Mouse (Mus musculus): ENCODE data around the gene 4930435E12Rik. TPM values are rescaled to one million over a fixed set of nuclear protein-coding genes. Genes with fewer than 3 reads are reported as not detected.

4930435E12Rik gene
- polyA plus RNA-seq, 1 experiment from 2014 or later = not detected

DNA sequence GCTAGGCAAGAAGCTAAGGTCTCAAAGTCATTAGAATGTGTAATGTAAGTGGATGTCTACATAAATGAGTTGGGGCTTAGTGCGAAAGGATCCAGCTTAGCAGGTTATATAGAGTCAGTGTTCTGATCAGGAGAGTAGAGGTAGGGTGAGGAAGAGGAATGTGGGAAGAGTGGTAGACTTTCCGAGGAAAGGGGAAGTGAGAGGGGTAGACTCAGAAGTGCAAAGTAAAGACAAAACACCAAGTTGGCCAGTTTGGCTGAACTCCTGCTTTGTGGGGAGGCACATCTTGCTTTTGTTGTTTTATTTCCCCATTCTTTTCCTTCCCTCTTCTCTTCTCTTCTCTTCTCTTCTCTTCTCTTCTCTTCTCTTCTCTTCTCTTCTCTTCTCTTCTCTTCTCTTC, 39.5 kb downstream of the 4930435E12Rik start:
- Histone ChIP-seq H3K4me3 (no peak overlapping the region), H3K36me3 (no peaks in the 10 kb centered on the region), H3K4me1 (replicated peaks) (no peaks in the 10 kb centered on the region), H3K9ac (no peak overlapping the region), H3K4me2 (no peak overlapping the region), H3K27ac (replicated peaks) (no peak overlapping the region), H3K9me3 (no peaks in the 10 kb centered on the region), H3K27me3 (no peaks in the 10 kb centered on the region)
- WGBS = 83% methylated on average over 2 of the region's 2 CpGs
- ATAC-seq (ENCODE audit: low read depth) = no peak

DNA sequence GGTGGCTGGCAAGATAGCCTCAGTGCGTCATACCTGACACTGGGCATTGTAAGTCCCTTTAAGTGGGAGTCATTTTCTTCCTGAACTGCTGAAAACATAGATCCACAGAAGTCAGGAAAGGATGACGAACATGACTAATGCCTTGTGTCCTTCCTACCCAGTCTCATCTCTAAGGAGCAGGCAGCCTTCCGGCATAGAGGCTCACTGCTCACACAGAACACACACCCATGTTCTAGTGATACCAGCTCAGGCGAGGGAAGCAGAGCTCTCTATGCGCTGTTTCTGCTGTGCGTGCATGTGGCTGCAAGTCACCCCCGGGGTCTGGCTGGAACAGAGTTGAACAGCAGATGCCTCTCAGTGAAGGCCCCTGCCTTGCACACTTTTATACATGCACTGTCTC, 43.2 kb downstream of the 4930435E12Rik start:
- H3K9ac ChIP-seq = no peak overlapping the region
- H3K27ac ChIP-seq (replicated peaks) = no peak overlapping the region
- H3K4me2 ChIP-seq = no peak overlapping the region
- no peaks in the 10 kb centered on the region for H3K27me3 ChIP-seq
- no peak for ATAC-seq (ENCODE audit: low read depth)
- H3K4me3 ChIP-seq = no peak overlapping the region
- 86% methylated on average over 7 of the region's 7 CpGs for WGBS
- no peaks in the 10 kb centered on the region for H3K36me3 ChIP-seq
- no peaks in the 10 kb centered on the region for H3K9me3 ChIP-seq
- H3K4me1 ChIP-seq (replicated peaks) = 0 out of 2 replicates have a peak, but pooled peaks cover 4% of the 10 kb centered on the region

DNA sequence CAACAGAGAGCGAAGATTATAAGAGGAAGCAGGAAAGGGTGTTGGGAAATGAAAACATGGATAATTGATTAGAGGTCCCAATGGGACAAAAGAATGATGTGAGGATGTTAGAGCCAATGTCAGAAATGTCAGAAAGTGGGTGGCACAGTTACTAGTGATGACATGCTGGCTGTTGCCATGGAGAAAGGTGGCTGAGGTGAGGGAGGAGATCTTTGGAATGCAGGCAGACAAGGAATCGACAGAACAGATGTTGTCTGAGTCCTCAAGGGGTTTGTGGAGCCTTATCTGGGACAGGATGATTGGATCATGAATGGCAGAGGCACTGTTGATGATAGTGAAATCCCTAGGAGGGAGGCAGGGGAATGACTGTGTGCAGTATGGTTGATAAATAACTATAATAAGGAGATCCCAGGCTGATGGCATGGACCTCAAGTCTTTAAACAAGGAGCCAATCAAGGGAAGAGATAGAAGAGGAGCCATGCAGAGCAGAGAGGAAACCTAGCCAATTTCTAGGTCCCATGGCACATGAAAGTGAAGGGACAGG, 46.0 kb downstream of the 4930435E12Rik start:
- H3K9ac ChIP-seq = no peak overlapping the region
- H3K36me3 ChIP-seq = no peaks in the 10 kb centered on the region
- 62% methylated on average over 2 of the region's 2 CpGs for WGBS
- no peaks in the 10 kb centered on the region for H3K9me3 ChIP-seq
- no peak overlapping the region for H3K4me3 ChIP-seq
- H3K4me1 ChIP-seq (replicated peaks) = 0 out of 2 replicates have a peak, but pooled peaks cover 4% of the 10 kb centered on the region
- no peak overlapping the region for H3K4me2 ChIP-seq
- no peak; the same call in 1 of the 2 replicates for ATAC-seq (ENCODE audit: low read depth)
- no peaks in the 10 kb centered on the region for H3K27me3 ChIP-seq
- no peak overlapping the region for H3K27ac ChIP-seq (replicated peaks)

DNA sequence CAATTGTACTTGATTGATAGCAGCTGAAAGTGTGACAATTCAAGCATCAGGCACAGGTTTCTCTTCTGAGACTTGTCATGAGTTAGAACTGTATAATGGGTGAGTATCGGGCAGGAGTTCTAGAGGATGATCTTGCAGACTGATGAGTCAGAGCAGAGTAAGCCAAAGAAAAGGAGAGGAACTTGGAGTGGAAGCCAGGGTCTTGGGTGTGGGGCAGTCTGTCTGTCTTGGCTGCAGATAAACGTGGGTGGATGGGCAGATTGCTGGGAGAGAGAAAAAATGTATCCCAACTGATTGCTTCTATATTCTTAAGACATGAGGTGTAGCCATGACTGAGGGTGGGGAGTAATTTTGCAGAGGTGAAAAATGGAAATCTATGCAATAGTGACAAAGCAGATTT, 46.6 kb downstream of the 4930435E12Rik start:
- Histone ChIP-seq H3K27me3 (no peaks in the 10 kb centered on the region), H3K27ac (replicated peaks) (no peak overlapping the region), H3K36me3 (no peaks in the 10 kb centered on the region), H3K9me3 (no peaks in the 10 kb centered on the region), H3K4me1 (replicated peaks) (0 out of 2 replicates have a peak, but pooled peaks cover 4% of the 10 kb centered on the region), H3K9ac (no peak overlapping the region), H3K4me2 (no peak overlapping the region), H3K4me3 (no peak overlapping the region)
- 68% methylated on average over 2 of the region's 2 CpGs for WGBS
- no peak for ATAC-seq (ENCODE audit: low read depth)

GRCm38 (mm10) chr16:38780960-38781572, 47.5 kb downstream of the 4930435E12Rik start:
- Histone ChIP-seq H3K4me3 (no peak overlapping the region), H3K27ac (replicated peaks) (no peak overlapping the region), H3K36me3 (no peaks in the 10 kb centered on the region), H3K9ac (no peak overlapping the region), H3K9me3 (no peaks in the 10 kb centered on the region), H3K4me1 (replicated peaks) (0 out of 2 replicates have a peak, but pooled peaks cover 4% of the 10 kb centered on the region), H3K4me2 (no peak overlapping the region), H3K27me3 (no peaks in the 10 kb centered on the region)
- 93% methylated on average over 7 of the region's 7 CpGs for WGBS
- ATAC-seq (ENCODE audit: low read depth) = no peak

GRCm38 (mm10) chr16:38776342-38776741, 52.2 kb downstream of the 4930435E12Rik start:
- Histone ChIP-seq H3K9ac (no peak overlapping the region), H3K27ac (replicated peaks) (no peak overlapping the region), H3K27me3 (no peaks in the 10 kb centered on the region), H3K9me3 (no peaks in the 10 kb centered on the region), H3K4me3 (no peak overlapping the region), H3K4me2 (no peak overlapping the region), H3K36me3 (no peaks in the 10 kb centered on the region), H3K4me1 (replicated peaks) (peaks cover 18% of the 10 kb centered on the region)
- WGBS = 60% methylated on average over 6 of the region's 6 CpGs
- no peak for ATAC-seq (ENCODE audit: low read depth)

DNA sequence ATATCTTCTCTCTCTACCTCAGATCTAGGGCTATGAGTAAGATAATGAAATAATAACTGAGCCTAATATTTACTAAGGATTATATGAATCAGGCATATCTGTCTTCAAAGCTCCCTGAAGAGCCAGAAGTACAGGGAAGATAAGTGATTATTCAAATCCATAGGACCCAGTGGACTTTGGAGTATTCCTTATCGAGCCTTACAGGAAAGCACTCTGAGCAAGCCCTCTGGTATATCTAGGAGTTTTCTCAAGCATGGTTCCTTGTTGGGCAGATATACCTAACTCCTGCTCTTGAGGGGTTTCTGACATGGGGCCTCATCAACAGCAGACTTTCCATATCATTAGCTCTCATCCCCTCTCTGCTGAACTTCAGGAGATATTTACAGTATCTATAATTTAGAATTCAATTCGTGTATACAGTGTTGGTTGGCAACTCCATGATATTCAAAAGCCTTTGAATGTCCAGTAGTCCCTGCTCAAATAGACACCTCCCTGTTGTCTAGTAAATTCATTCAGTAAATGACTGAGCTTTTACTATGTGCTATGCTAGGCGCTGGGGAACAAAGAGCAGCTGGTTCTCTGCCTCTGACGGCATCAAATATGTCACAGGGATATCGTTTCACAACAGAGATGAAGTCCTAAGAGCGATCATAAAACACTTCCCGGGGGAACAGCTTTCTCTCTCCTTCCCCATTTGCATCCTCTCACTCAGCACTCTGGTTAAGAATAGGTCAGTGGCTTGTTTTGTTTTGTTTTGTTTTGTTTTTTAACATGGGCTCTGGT, 53.4 kb downstream of the 4930435E12Rik start:
- H3K4me2 ChIP-seq = no peak overlapping the region
- H3K4me3 ChIP-seq = no peak overlapping the region
- no peak for ATAC-seq (ENCODE audit: low read depth)
- H3K27ac ChIP-seq (replicated peaks) = no peak overlapping the region
- H3K27me3 ChIP-seq = no peaks in the 10 kb centered on the region
- WGBS = 55% methylated on average over 7 of the region's 7 CpGs
- H3K4me1 ChIP-seq (replicated peaks) = peaks cover 18% of the 10 kb centered on the region
- no peak overlapping the region for H3K9ac ChIP-seq
- no peaks in the 10 kb centered on the region for H3K9me3 ChIP-seq
- H3K36me3 ChIP-seq = no peaks in the 10 kb centered on the region

- peak overlapping the region; percentile 24; the same call in 1 of the 2 replicates for H3K4me2 ChIP-seq
- 14% methylated on average over 12 of the region's 12 CpGs for WGBS
- H3K36me3 ChIP-seq = peaks cover 14% of the 10 kb centered on the region
- no peak overlapping the region for H3K27ac ChIP-seq (replicated peaks)
- ATAC-seq (ENCODE audit: low read depth) = no peak
- no peaks in the 10 kb centered on the region for H3K27me3 ChIP-seq
- peaks cover 18% of the 10 kb centered on the region for H3K4me1 ChIP-seq (replicated peaks)
- H3K4me3 ChIP-seq = no peak overlapping the region
- H3K9me3 ChIP-seq = no peaks in the 10 kb centered on the region
- H3K9ac ChIP-seq = no peak overlapping the region
Measured at GRCm38 (mm10) chr16:38772906-38773496, 55.5 kb downstream of the 4930435E12Rik start.

DNA sequence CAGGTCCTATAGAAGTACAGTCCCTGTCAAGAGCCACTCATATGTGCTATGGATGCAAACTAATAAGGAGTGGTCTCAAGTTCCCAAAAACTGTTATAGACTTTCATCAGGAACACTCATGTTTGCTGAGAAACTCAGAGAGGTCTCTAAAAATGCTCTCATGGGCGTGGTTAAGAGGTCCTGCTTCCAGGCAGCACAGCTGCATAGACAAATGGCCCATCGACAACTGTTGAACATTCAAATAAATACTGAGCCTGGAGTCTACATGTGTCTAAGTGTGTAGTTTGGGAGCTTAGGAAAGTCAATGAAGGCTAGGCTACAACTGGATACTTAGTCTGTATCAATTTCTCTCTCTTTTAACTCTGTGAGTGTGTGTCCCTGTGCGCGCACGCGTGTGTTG, 57.4 kb downstream of the 4930435E12Rik start:
- 93% methylated on average over 6 of the region's 6 CpGs for WGBS
- peaks cover 18% of the 10 kb centered on the region for H3K4me1 ChIP-seq (replicated peaks)
- no peaks in the 10 kb centered on the region for H3K9me3 ChIP-seq
- no peak overlapping the region for H3K9ac ChIP-seq
- no peak for ATAC-seq (ENCODE audit: low read depth)
- peaks cover 28% of the 10 kb centered on the region for H3K36me3 ChIP-seq
- no peak overlapping the region for H3K4me2 ChIP-seq
- H3K27ac ChIP-seq (replicated peaks) = no peak overlapping the region
- no peaks in the 10 kb centered on the region for H3K27me3 ChIP-seq
- H3K4me3 ChIP-seq = no peak overlapping the region

GRCm38 (mm10) chr16:38769529-38769928, 59.0 kb downstream of the 4930435E12Rik start:
- H3K9ac ChIP-seq = no peak overlapping the region
- no peak for ATAC-seq (ENCODE audit: low read depth)
- H3K4me2 ChIP-seq = no peak overlapping the region
- H3K27me3 ChIP-seq = no peaks in the 10 kb centered on the region
- no peak overlapping the region for H3K27ac ChIP-seq (replicated peaks)
- H3K4me3 ChIP-seq = no peak overlapping the region
- H3K9me3 ChIP-seq = no peaks in the 10 kb centered on the region
- peaks cover 28% of the 10 kb centered on the region for H3K36me3 ChIP-seq
- H3K4me1 ChIP-seq (replicated peaks) = peaks cover 15% of the 10 kb centered on the region
- WGBS = 83% methylated on average over 9 of the region's 9 CpGs

- Histone ChIP-seq H3K9me3 (no peaks in the 10 kb centered on the region), H3K27ac (replicated peaks) (no peak overlapping the region), H3K27me3 (no peaks in the 10 kb centered on the region), H3K4me3 (no peak overlapping the region), H3K4me2 (no peak overlapping the region), H3K9ac (no peak overlapping the region), H3K36me3 (peaks cover 29% of the 10 kb centered on the region), H3K4me1 (replicated peaks) (peaks cover 13% of the 10 kb centered on the region)
- WGBS = 97% methylated on average over 8 of the region's 8 CpGs
- no peak for ATAC-seq (ENCODE audit: low read depth)
Measured at GRCm38 (mm10) chr16:38768386-38768785, 60.2 kb downstream of the 4930435E12Rik start.

DNA sequence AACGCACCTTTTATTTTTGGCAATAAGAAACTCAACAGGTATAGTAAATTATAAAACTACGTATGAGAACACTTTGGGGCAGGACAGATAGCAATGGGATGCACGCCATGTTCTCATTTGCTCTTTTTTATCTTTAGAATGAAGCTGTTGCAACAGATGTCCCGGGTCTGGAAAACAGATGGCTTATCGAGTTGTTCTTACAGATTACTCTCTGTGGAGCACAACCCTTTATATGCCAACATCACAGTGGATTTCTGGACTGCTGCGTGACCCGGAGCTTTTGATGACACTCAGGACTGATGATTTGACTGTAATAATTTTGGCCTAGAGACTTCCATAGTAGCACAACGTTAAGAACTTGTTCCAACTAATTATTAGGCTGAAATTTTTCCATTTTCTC, 60.8 kb downstream of the 4930435E12Rik start:
- H3K27ac ChIP-seq (replicated peaks) = no peak overlapping the region
- ATAC-seq (ENCODE audit: low read depth) = no peak
- no peak overlapping the region for H3K4me2 ChIP-seq
- H3K9ac ChIP-seq = no peak overlapping the region
- H3K9me3 ChIP-seq = no peaks in the 10 kb centered on the region
- WGBS = 83% methylated on average over 8 of the region's 8 CpGs
- peaks cover 30% of the 10 kb centered on the region for H3K36me3 ChIP-seq
- no peaks in the 10 kb centered on the region for H3K27me3 ChIP-seq
- no peak overlapping the region for H3K4me3 ChIP-seq
- H3K4me1 ChIP-seq (replicated peaks) = peaks cover 7% of the 10 kb centered on the region
